Mouse (Mus musculus): Measurements from ENCODE around the gene Col4a3bp. TPM values are rescaled to one million over a fixed set of nuclear protein-coding genes. Genes with fewer than 3 reads are reported as not detected.

Gene Col4a3bp
- total RNA-seq, 1 experiment, result 23.6 TPM

DNA sequence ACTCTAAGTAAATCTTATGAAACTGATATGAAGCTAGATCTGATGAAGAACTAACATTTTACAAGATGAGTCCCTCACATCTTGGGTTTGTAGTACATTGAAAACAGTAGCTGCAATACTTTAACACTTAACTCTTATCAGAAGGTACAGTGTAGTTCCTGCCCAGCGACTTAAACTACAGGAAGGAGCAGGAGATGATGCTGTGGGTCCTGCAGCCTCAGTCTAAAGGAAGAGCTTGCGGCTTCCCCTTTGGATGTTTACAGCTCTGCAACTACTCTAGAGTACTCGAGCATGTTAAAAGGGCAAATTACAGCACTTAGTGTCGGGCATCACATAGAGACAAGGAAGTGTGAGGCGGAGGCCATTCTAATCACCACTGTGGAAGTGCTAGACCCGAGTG is 36.1 kb upstream of the Col4a3bp start:
- Histone ChIP-seq H3K9ac (ENCODE audit: insufficient read depth, low read depth, low read length, poor library complexity, severe bottlenecking) (no peak overlapping the region), H3K4me3 (ENCODE audit: insufficient read depth in 1 of 2, low read depth in 1 of 2, low read length in 2 of 2, poor library complexity in 1 of 2, severe bottlenecking in 1 of 2) (no peak overlapping the region), H3K4me1 (ENCODE audit: control insufficient read depth in 2 of 2, insufficient read depth in 2 of 2, low read length in 2 of 2, poor library complexity in 1 of 2) (no peaks in the 10 kb centered on the region), H3K36me3 (ENCODE audit: control insufficient read depth, insufficient read depth, low read length, poor library complexity, severe bottlenecking) (peaks cover 3% of the 10 kb centered on the region; the same call in 1 of the 2 replicates), H3K9me3 (ENCODE audit: control insufficient read depth, insufficient read depth, low read depth, low read length) (no peaks in the 10 kb centered on the region), H3K27ac (ENCODE audit: insufficient read depth, low read depth, low read length, poor library complexity, severe bottlenecking) (no peak overlapping the region)
- no peak for TF ChIP-seq CHD2 (IDR thresholded peaks at IDR 0.05; ENCODE audit: low read depth, low read length)
- no peak for TF ChIP-seq HCFC1 (IDR thresholded peaks at IDR 0.05; ENCODE audit: borderline replicate concordance, insufficient read depth, low read length)
- TF ChIP-seq MAFK (IDR thresholded peaks at IDR 0.05; ENCODE audit: insufficient read depth, low read depth, low read length), result no peak
- TF ChIP-seq ZC3H11A (IDR thresholded peaks at IDR 0.05; ENCODE audit: borderline replicate concordance, low read depth, low read length), result no peak
- TF ChIP-seq ZNF384 (IDR thresholded peaks at IDR 0.05; ENCODE audit: low read depth, low read length), result no peak
- in situ Hi-C loops (cut with MboI; ENCODE audit: low sequenced_read_pairs in 2 of 2, unreplicated experiment in 2 of 2), result no loop called here
- DNase-seq (ENCODE audit: low read depth, low spot score), result no peak

GRCm38 (mm10) chr13:96507541-96507940 is 34.9 kb upstream of the Col4a3bp start:
- Histone ChIP-seq H3K4me1 (ENCODE audit: control insufficient read depth in 2 of 2, insufficient read depth in 2 of 2, low read length in 2 of 2, poor library complexity in 1 of 2) (no peaks in the 10 kb centered on the region), H3K9me3 (ENCODE audit: control insufficient read depth, insufficient read depth, low read depth, low read length) (no peaks in the 10 kb centered on the region), H3K36me3 (ENCODE audit: control insufficient read depth, insufficient read depth, low read length, poor library complexity, severe bottlenecking) (peaks cover 3% of the 10 kb centered on the region; the same call in 1 of the 2 replicates), H3K9ac (ENCODE audit: insufficient read depth, low read depth, low read length, poor library complexity, severe bottlenecking) (no peak overlapping the region), H3K27ac (ENCODE audit: insufficient read depth, low read depth, low read length, poor library complexity, severe bottlenecking) (no peak overlapping the region), H3K4me3 (ENCODE audit: insufficient read depth in 1 of 2, low read depth in 1 of 2, low read length in 2 of 2, poor library complexity in 1 of 2, severe bottlenecking in 1 of 2) (no peak overlapping the region)
- no peak for TF ChIP-seq ZC3H11A (IDR thresholded peaks at IDR 0.05; ENCODE audit: borderline replicate concordance, low read depth, low read length)
- TF ChIP-seq HCFC1 (IDR thresholded peaks at IDR 0.05; ENCODE audit: borderline replicate concordance, insufficient read depth, low read length), result no peak
- no peak for TF ChIP-seq ZNF384 (IDR thresholded peaks at IDR 0.05; ENCODE audit: low read depth, low read length)
- no peak for TF ChIP-seq CHD2 (IDR thresholded peaks at IDR 0.05; ENCODE audit: low read depth, low read length)
- TF ChIP-seq MAFK (IDR thresholded peaks at IDR 0.05; ENCODE audit: insufficient read depth, low read depth, low read length), result no peak
- DNase-seq (ENCODE audit: low read depth, low spot score), result no peak
- in situ Hi-C loops (cut with MboI; ENCODE audit: low sequenced_read_pairs in 2 of 2, unreplicated experiment in 2 of 2), result no loop called here

DNA sequence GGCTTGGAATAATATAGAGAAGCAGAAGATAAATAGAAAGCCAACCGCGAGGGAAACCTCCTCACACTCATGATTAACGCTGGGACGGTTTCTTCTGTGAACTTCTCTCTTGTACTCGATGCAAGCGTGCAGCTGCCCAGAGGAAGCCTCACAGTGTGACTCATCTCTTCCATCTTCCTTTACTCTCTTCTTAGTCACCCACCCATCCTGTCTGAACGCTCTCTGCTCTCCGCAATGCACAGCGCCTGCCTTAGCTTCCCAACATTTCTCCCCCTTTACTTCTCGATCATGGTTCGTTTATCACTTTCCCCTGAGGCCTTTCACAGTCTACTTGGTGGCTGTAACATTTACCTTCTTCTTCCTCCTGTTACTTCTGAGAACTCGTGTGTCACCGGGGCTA is 31.8 kb upstream of the Col4a3bp start:
- Histone ChIP-seq H3K9ac (ENCODE audit: insufficient read depth, low read depth, low read length, poor library complexity, severe bottlenecking) (no peak overlapping the region), H3K36me3 (ENCODE audit: control insufficient read depth, insufficient read depth, low read length, poor library complexity, severe bottlenecking) (no peaks in the 10 kb centered on the region; the same call in 1 of the 2 replicates), H3K9me3 (ENCODE audit: control insufficient read depth, insufficient read depth, low read depth, low read length) (no peaks in the 10 kb centered on the region), H3K4me3 (ENCODE audit: insufficient read depth in 1 of 2, low read depth in 1 of 2, low read length in 2 of 2, poor library complexity in 1 of 2, severe bottlenecking in 1 of 2) (no peak overlapping the region), H3K27ac (ENCODE audit: insufficient read depth, low read depth, low read length, poor library complexity, severe bottlenecking) (no peak overlapping the region), H3K4me1 (ENCODE audit: control insufficient read depth in 2 of 2, insufficient read depth in 2 of 2, low read length in 2 of 2, poor library complexity in 1 of 2) (no peaks in the 10 kb centered on the region)
- in situ Hi-C loops (cut with MboI; ENCODE audit: low sequenced_read_pairs in 2 of 2, unreplicated experiment in 2 of 2), result no loop called here
- no peak for DNase-seq (ENCODE audit: low read depth, low spot score)
- TF ChIP-seq MAFK (IDR thresholded peaks at IDR 0.05; ENCODE audit: insufficient read depth, low read depth, low read length), result no peak
- no peak for TF ChIP-seq ZNF384 (IDR thresholded peaks at IDR 0.05; ENCODE audit: low read depth, low read length)
- no peak for TF ChIP-seq CHD2 (IDR thresholded peaks at IDR 0.05; ENCODE audit: low read depth, low read length)

GRCm38 (mm10) chr13:96511262-96511661 is 31.2 kb upstream of the Col4a3bp start:
- Histone ChIP-seq H3K36me3 (ENCODE audit: control insufficient read depth, insufficient read depth, low read length, poor library complexity, severe bottlenecking) (peaks cover 1% of the 10 kb centered on the region; the same call in 1 of the 2 replicates), H3K4me1 (ENCODE audit: control insufficient read depth in 2 of 2, insufficient read depth in 2 of 2, low read length in 2 of 2, poor library complexity in 1 of 2) (no peaks in the 10 kb centered on the region), H3K4me3 (ENCODE audit: insufficient read depth in 1 of 2, low read depth in 1 of 2, low read length in 2 of 2, poor library complexity in 1 of 2, severe bottlenecking in 1 of 2) (no peak overlapping the region), H3K27ac (ENCODE audit: insufficient read depth, low read depth, low read length, poor library complexity, severe bottlenecking) (no peak overlapping the region), H3K9me3 (ENCODE audit: control insufficient read depth, insufficient read depth, low read depth, low read length) (no peaks in the 10 kb centered on the region), H3K9ac (ENCODE audit: insufficient read depth, low read depth, low read length, poor library complexity, severe bottlenecking) (no peak overlapping the region)
- in situ Hi-C loops (cut with MboI; ENCODE audit: low sequenced_read_pairs in 2 of 2, unreplicated experiment in 2 of 2), result no loop called here
- TF ChIP-seq MAFK (IDR thresholded peaks at IDR 0.05; ENCODE audit: insufficient read depth, low read depth, low read length) (no peak), CHD2 (IDR thresholded peaks at IDR 0.05; ENCODE audit: low read depth, low read length) (no peak), HCFC1 (IDR thresholded peaks at IDR 0.05; ENCODE audit: borderline replicate concordance, insufficient read depth, low read length) (no peak), ZNF384 (IDR thresholded peaks at IDR 0.05; ENCODE audit: low read depth, low read length) (no peak), ZC3H11A (IDR thresholded peaks at IDR 0.05; ENCODE audit: borderline replicate concordance, low read depth, low read length) (no peak)
- DNase-seq (ENCODE audit: low read depth, low spot score), result no peak

DNA sequence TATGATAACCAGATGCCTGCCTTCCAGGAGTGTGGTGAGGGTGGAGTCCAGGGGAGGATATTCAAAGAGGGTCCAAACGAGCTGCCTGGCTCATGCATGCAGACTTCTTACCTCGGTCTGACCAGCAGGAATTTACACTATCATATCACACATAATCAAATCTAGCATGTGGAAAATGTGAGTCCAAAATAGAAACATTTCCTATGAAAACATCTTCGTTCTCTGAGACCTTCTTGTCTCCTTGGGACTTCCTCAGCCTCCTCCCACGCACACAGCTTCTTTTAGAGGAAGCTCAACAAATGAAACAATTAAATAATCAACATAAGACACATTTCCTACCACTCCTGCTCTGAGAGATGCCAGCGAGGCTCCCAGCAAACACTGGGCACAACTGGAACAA is 30.5 kb upstream of the Col4a3bp start:
- peaks cover 3% of the 10 kb centered on the region; the same call in 1 of the 2 replicates for H3K36me3 ChIP-seq (ENCODE audit: control insufficient read depth, insufficient read depth, low read length, poor library complexity, severe bottlenecking)
- H3K4me3 ChIP-seq (ENCODE audit: insufficient read depth in 1 of 2, low read depth in 1 of 2, low read length in 2 of 2, poor library complexity in 1 of 2, severe bottlenecking in 1 of 2), result no peak overlapping the region
- no peaks in the 10 kb centered on the region for H3K4me1 ChIP-seq (ENCODE audit: control insufficient read depth in 2 of 2, insufficient read depth in 2 of 2, low read length in 2 of 2, poor library complexity in 1 of 2)
- H3K27ac ChIP-seq (ENCODE audit: insufficient read depth, low read depth, low read length, poor library complexity, severe bottlenecking), result no peak overlapping the region
- no peaks in the 10 kb centered on the region for H3K9me3 ChIP-seq (ENCODE audit: control insufficient read depth, insufficient read depth, low read depth, low read length)
- in situ Hi-C loops (cut with MboI; ENCODE audit: low sequenced_read_pairs in 2 of 2, unreplicated experiment in 2 of 2), result no loop called here
- no peak for DNase-seq (ENCODE audit: low read depth, low spot score)
- TF ChIP-seq ZC3H11A (IDR thresholded peaks at IDR 0.05; ENCODE audit: borderline replicate concordance, low read depth, low read length) (no peak), MAFK (IDR thresholded peaks at IDR 0.05; ENCODE audit: insufficient read depth, low read depth, low read length) (no peak), ZNF384 (IDR thresholded peaks at IDR 0.05; ENCODE audit: low read depth, low read length) (no peak), CHD2 (IDR thresholded peaks at IDR 0.05; ENCODE audit: low read depth, low read length) (no peak), HCFC1 (IDR thresholded peaks at IDR 0.05; ENCODE audit: borderline replicate concordance, insufficient read depth, low read length) (no peak)
- H3K9ac ChIP-seq (ENCODE audit: insufficient read depth, low read depth, low read length, poor library complexity, severe bottlenecking), result no peak overlapping the region
